Mouse (Mus musculus) liver, postnatal 0 days (tissue): Measurements from ENCODE around the gene Gm20388. TPM values are rescaled to one million over a fixed set of nuclear protein-coding genes. Genes with fewer than 3 reads are reported as not detected.

ENCODE experiments used
- ATAC-seq: fragments of 200-750 bp; cut with Nextera tagmentation; 2 replicates; pipeline ENCODE4 v1.8.0; 2017; ENCODE audit warnings: mild to moderate bottlenecking, moderate library complexity
- DNase-seq: peaks from one replicate; pipeline ENCODE4 v3.0.0-alpha.2; 2016
- H3K27ac ChIP-seq: fragments of 300-500 bp; sonication (generic); 2 replicates; pipeline ENCODE4 v1.5.1; 2014; ENCODE audit warnings: antibody characterized with exemption, moderate library complexity, mild to moderate bottlenecking, low read depth
- H3K27me3 ChIP-seq: fragments of 300-500 bp; sonication (generic); 2 replicates; pipeline ENCODE4 v1.6.1; 2014; ENCODE audit warnings: low read length, control low read depth, mixed read lengths; ENCODE audit not compliant: insufficient read depth
- H3K36me3 ChIP-seq: fragments of 300-500 bp; sonication (generic); replicated peaks from 2 replicates; pipeline ENCODE4 v1.6.1; 2014; ENCODE audit warnings: mild to moderate bottlenecking, control low read depth, low read length, moderate library complexity, mixed read lengths; ENCODE audit not compliant: insufficient read depth
- H3K4me1 ChIP-seq: fragments of 300-500 bp; sonication (generic); 2 replicates; pipeline ENCODE4 v1.6.1; 2014; ENCODE audit warnings: antibody characterized with exemption, mild to moderate bottlenecking, control low read depth; ENCODE audit not compliant: insufficient read depth
- H3K4me2 ChIP-seq: fragments of 300-500 bp; sonication (generic); 2 replicates; pipeline ENCODE4 v1.6.1; 2014; ENCODE audit warnings: low read depth, mild to moderate bottlenecking, low read length, moderate library complexity, mixed read lengths
- H3K4me3 ChIP-seq: fragments of 300-500 bp; sonication (generic); 2 replicates; pipeline ENCODE4 v1.5.1; 2014; ENCODE audit warnings: low read depth, low read length
- H3K9ac ChIP-seq: fragments of 300-500 bp; sonication (generic); replicated peaks from 2 replicates; pipeline ENCODE4 v1.6.1; 2014; ENCODE audit warnings: mild to moderate bottlenecking, moderate library complexity
- H3K9me3 ChIP-seq: fragments of 300-500 bp; sonication (generic); 2 replicates; pipeline ENCODE4 v1.6.1; 2016; ENCODE audit warnings: mild to moderate bottlenecking, control low read depth, low read length, mixed read lengths
- CTCF ChIP-seq: sonication (generic); IDR thresholded peaks from 2 replicates; pipeline ENCODE4 v1.5.1; 2016; ENCODE audit warnings: antibody characterized with exemption, low read depth
- EP300 ChIP-seq: IDR thresholded peaks from 2 replicates; pipeline ENCODE4 v1.6.1; 2016; ENCODE audit warnings: antibody characterized with exemption, low read depth, mild to moderate bottlenecking
- WGBS: fragments of 180-500 bp; shearing (Covaris S2); extraction: QIAGEN DNeasy Blood & Tissue Kit; methylation state at CpG from one replicate; pipeline ENCODE4 v1.1.7; 2014; ENCODE audit not compliant: insufficient replicate concordance; 5-methylcytosine and 5-hydroxymethylcytosine counted together
- polyA plus RNA-seq: library from polyadenylated mRNA; unstranded; fragments of >200 nt; fragmentation: Nextera tagmentation; extraction: Ambion mirVana; gene quantifications from 2 replicates; pipeline ENCODE4 v1.2.1, GENCODE M21; 2015

The Gm20388 gene
- polyA plus RNA-seq, 1 experiment from 2014 or later, result not detected

- Histone ChIP-seq H3K27ac (no peak overlapping the region), H3K4me1 (no peaks in the 10 kb centered on the region), H3K4me2 (no peak overlapping the region), H3K9ac (no peak overlapping the region), H3K4me3 (no peak overlapping the region), H3K9me3 (no peaks in the 10 kb centered on the region), H3K36me3 (no peaks in the 10 kb centered on the region), H3K27me3 (no peaks in the 10 kb centered on the region)
- WGBS, result 78% methylated on average over 5 of the region's 5 CpGs
- TF ChIP-seq CTCF (no peak), EP300 (no peak)
- no peak for DNase-seq
- ATAC-seq, result no peak
These were observed 4283.4 kb downstream of the Gm20388 start for GRCm38 (mm10) chr8:124193992-124194391.

- DNase-seq, result no peak
- no peak for ATAC-seq
- Histone ChIP-seq H3K9me3 (no peaks in the 10 kb centered on the region), H3K4me1 (peaks cover 10% of the 10 kb centered on the region), H3K27ac (no peak overlapping the region), H3K36me3 (no peaks in the 10 kb centered on the region), H3K4me2 (no peak overlapping the region), H3K4me3 (no peak overlapping the region), H3K27me3 (no peaks in the 10 kb centered on the region), H3K9ac (no peak overlapping the region)
- TF ChIP-seq CTCF (no peak), EP300 (no peak)
- 64% methylated on average over 5 of the region's 5 CpGs for WGBS
These were observed 4285.6 kb downstream of the Gm20388 start for GRCm38 (mm10) chr8:124196195-124196594.

- Histone ChIP-seq H3K36me3 (no peaks in the 10 kb centered on the region), H3K4me3 (no peak overlapping the region), H3K27me3 (no peaks in the 10 kb centered on the region), H3K4me2 (no peak overlapping the region), H3K9me3 (no peaks in the 10 kb centered on the region), H3K9ac (no peak overlapping the region), H3K27ac (no peak overlapping the region), H3K4me1 (peaks cover 15% of the 10 kb centered on the region)
- ATAC-seq (no peak), DNase-seq (no peak)
- 47% methylated on average over 5 of the region's 5 CpGs for WGBS
- TF ChIP-seq CTCF (no peak), EP300 (no peak)
These were observed 4286.2 kb downstream of the Gm20388 start for GRCm38 (mm10) chr8:124196797-124197196.

DNA sequence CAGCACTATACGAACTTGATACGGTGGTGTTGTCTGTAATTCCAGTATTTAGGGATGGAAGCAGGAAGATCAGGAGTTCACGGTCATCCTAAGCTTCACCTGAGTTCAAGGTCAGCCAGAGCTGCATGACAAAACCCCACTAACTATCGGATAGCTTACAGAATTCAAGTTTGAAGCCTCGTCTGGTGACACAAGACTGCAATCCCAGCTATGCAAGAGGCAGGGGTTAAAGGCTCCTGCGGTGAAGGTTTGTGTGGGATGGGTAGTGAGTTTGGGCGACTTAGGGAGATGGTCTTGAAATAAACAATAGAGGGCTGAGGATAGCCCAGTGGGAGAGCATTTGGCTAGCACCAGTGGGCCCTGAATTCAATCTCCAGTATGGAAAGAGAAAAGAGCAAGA lies 4287.6 kb downstream of the Gm20388 start:
- no peaks in the 10 kb centered on the region for H3K36me3 ChIP-seq
- H3K27me3 ChIP-seq, result no peaks in the 10 kb centered on the region
- no peak overlapping the region for H3K9ac ChIP-seq
- TF ChIP-seq CTCF (no peak), EP300 (no peak)
- no peak for DNase-seq
- H3K9me3 ChIP-seq, result no peaks in the 10 kb centered on the region
- peaks cover 20% of the 10 kb centered on the region for H3K4me1 ChIP-seq
- H3K27ac ChIP-seq, result no peak overlapping the region
- H3K4me2 ChIP-seq, result no peak overlapping the region
- no peak for ATAC-seq
- no peak overlapping the region for H3K4me3 ChIP-seq
- 77% methylated on average over 7 of the region's 7 CpGs for WGBS

DNA sequence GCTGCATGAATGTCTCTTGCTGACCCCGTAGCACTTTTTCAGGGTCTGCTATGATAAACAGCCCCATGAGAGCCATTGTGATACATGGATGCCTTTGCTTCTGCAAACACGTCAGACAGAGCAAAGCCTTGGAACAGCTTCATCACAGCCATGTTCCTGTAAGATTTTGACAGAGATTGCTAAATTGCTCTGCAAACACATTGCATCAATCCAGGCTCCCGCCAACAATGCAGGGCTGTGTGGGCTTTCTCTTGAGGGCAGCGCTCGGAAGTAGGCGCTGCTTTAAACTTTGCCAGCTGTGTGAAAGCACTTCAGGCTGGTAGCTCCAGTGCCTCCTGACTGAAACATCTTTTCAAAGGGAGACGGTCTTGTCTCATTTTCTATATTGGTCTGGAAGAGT lies 4289.8 kb downstream of the Gm20388 start:
- H3K9ac ChIP-seq, result no peak overlapping the region
- TF ChIP-seq CTCF (no peak), EP300 (no peak)
- no peaks in the 10 kb centered on the region for H3K27me3 ChIP-seq
- no peaks in the 10 kb centered on the region for H3K36me3 ChIP-seq
- no peak overlapping the region for H3K27ac ChIP-seq
- H3K4me3 ChIP-seq, result no peak overlapping the region
- DNase-seq (peak; percentile 41), ATAC-seq (peak; percentile 54; the same call in 1 of the 2 replicates)
- peaks cover 20% of the 10 kb centered on the region for H3K4me1 ChIP-seq
- 48% methylated on average over 7 of the region's 7 CpGs for WGBS
- H3K9me3 ChIP-seq, result no peaks in the 10 kb centered on the region
- H3K4me2 ChIP-seq, result no peak overlapping the region

GRCm38 (mm10) chr8:124201706-124202105 lies 4291.1 kb downstream of the Gm20388 start:
- TF ChIP-seq CTCF (no peak), EP300 (no peak)
- H3K36me3 ChIP-seq, result no peaks in the 10 kb centered on the region
- H3K9ac ChIP-seq, result no peak overlapping the region
- H3K9me3 ChIP-seq, result no peaks in the 10 kb centered on the region
- no peak overlapping the region for H3K27ac ChIP-seq
- no peak overlapping the region for H3K4me2 ChIP-seq
- DNase-seq, result no peak
- H3K4me3 ChIP-seq, result no peak overlapping the region
- H3K4me1 ChIP-seq, result peaks cover 20% of the 10 kb centered on the region
- ATAC-seq, result no peak
- no peaks in the 10 kb centered on the region for H3K27me3 ChIP-seq
- WGBS, result 41% methylated on average over 8 of the region's 8 CpGs

DNA sequence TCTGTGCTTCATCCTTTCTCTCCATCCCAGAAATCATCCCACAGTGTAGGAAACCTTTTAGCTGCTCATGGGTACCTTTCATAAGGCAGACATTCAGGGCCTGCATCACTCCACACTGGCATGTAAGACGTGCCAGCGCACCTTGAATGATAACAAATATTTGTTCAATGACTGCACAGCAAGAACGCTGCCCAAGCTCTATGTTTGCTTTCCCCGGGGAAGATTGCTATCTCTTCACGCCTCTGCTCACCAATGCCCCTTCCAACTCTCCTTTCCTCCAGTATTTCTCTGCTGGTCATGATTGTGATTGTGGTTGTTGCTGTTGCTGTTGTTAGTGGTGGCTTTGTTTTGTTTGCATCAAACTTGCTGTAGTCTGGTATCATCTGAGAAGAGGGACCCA lies 4292.3 kb downstream of the Gm20388 start:
- Histone ChIP-seq H3K4me2 (no peak overlapping the region), H3K27ac (no peak overlapping the region), H3K4me3 (no peak overlapping the region), H3K9me3 (no peaks in the 10 kb centered on the region), H3K36me3 (no peaks in the 10 kb centered on the region), H3K4me1 (peaks cover 20% of the 10 kb centered on the region), H3K9ac (no peak overlapping the region), H3K27me3 (no peaks in the 10 kb centered on the region)
- no peak for ATAC-seq
- WGBS, result 56% methylated on average over 5 of the region's 5 CpGs
- no peak for DNase-seq
- TF ChIP-seq EP300 (no peak), CTCF (no peak)
